Mouse (Mus musculus) left cerebral cortex, postnatal 36 days (tissue): ENCODE results near the gene Fam69a. TPM values are rescaled to one million over a fixed set of nuclear protein-coding genes. Genes with fewer than 3 reads are reported as not detected.
"Not testable (repeated sequence)": the region's sequence is repeated elsewhere in the genome, so short reads cannot be mapped to it uniquely, and the experiment has no call there.

Source experiments
- DNase-seq, 2 experiments: peaks; one replicate each; pipeline ENCODE4 v3.0.0; 2021 to 2022; ENCODE audit warnings: low spot score in 2 of 2, mixed read lengths in 1 of 2
- intact Hi-C: fragments of 180-260 bp; cut with DNase I; formaldehyde crosslinking; loops from one replicate; pipeline ENCODE4 v1.15.1; 2025
- total RNA-seq, 2 experiments: library from RNA; stranded (reverse); gene quantifications; 2 replicates each; pipeline ENCODE4 v1.2.3; 2021

The Fam69a gene
- 10 to 100 TPM; 26.2 to 33.0 TPM for total RNA-seq

GRCm38 (mm10) chr5:107986967-107987834 is at the start of gene Fam69a:
Gene Fam69a, minus strand, starts transcription at chr5:107987085.
- intact Hi-C loops = loop anchor here (2.0 to 5.0 kb wide), 3 partner anchors 65 to 285 kb away; no protein-coding TSS in a partner anchor
- peak; percentile 75 to 84 for DNase-seq

DNA sequence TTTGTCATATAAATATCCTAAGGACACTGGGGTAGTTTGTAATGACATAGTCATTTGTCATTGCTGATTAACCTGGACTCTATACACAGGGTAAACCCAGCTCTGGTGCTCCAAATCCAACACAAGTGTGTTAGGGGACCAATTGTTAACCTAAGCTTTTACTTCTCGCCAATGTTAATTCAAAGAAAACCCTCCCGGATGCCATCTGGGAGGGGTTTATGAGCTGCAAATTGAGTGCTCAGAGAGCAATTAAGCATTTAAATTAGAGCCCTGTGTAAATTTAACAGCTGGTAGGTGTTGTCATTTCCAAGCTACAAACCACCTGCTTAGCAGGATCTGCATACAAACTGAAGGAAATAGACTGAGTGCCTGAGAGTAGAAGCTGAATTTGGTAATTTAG is 48.6 kb upstream of the Fam69a start:
- no peak for DNase-seq
- intact Hi-C loops = loop anchor here (10.0 kb wide), 1 partner anchor 129 kb away; no protein-coding TSS in a partner anchor

GRCm38 (mm10) chr5:108034194-108034593 is 47.3 kb upstream of the Fam69a start:
- intact Hi-C loops = loop anchor here (10.0 kb wide), 1 partner anchor 131 kb away; no protein-coding TSS in a partner anchor

GRCm38 (mm10) chr5:108031267-108031666 is 44.4 kb upstream of the Fam69a start:
- DNase-seq = no peak
- intact Hi-C loops = loop anchor here (10.0 kb wide), 1 partner anchor 134 kb away; no protein-coding TSS in a partner anchor

More at GRCm38 (mm10) chr5:108034194-108034593, 47.3 kb upstream of the Fam69a start:
- DNase-seq = no peak

GRCm38 (mm10) chr5:108029968-108030367 is 43.1 kb upstream of the Fam69a start:
- intact Hi-C loops = loop anchor here (10.0 kb wide), 1 partner anchor 135 kb away; no protein-coding TSS in a partner anchor
- no peak for DNase-seq

DNA sequence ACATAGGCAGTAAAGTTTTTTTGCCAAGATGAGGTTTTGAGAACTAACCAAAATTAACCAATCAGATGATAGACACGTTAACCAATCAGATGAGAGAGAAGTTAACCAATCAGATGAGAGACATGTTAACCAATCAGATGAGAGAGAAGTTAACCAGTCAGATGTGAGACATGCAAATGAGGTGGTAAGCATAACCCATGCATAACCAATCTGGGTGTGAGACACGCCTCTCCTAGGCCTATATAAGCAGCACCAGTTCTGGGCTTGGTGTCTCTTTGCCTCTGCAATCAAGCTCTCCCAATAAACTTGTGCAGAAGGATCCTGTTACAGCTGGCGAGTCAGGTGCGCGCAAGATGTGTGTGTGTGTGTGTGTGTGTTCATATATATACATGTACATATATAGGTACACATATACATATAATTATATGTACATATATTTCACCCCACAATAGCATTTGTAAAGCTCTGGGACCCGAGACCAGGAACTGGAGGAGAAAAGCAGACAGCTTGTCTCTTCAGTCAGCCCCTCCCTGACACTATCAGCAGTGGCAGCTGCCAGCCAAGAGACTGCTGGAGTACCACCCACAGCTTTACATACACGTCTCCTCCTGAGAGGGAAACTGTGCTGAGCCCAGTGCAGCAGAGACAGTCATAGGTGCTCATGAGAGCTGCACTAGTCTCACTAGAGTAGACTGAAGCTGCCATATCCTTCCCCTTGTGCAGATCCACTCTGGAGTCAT is 42.1 kb upstream of the Fam69a start:
- DNase-seq, intact Hi-C loops: not testable (repeated sequence)

DNA sequence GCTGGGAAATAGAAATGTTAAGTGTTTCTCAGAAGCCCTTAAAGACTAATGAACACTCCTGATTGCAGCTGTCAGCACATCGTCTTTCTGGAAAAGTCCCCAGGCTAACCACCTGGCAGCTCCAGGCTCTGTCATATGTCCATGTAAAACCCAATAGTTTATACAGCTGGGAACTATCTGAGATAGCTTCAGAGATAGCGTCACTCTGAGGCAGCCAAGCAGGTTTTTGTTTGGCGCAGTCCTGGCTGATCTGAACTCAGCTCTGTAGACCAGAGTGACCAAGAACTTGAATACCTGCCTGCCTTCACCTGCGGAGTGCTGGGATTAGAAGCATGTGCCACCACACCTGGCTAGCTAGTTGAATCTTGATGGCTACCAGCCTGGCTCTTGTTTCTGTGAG is 41.3 kb upstream of the Fam69a start:
- DNase-seq = no peak
- intact Hi-C loops = no loop called here

- DNase-seq = no peak
- intact Hi-C loops = no loop called here
These were observed 34.5 kb upstream of the Fam69a start for GRCm38 (mm10) chr5:108021346-108021745.

DNA sequence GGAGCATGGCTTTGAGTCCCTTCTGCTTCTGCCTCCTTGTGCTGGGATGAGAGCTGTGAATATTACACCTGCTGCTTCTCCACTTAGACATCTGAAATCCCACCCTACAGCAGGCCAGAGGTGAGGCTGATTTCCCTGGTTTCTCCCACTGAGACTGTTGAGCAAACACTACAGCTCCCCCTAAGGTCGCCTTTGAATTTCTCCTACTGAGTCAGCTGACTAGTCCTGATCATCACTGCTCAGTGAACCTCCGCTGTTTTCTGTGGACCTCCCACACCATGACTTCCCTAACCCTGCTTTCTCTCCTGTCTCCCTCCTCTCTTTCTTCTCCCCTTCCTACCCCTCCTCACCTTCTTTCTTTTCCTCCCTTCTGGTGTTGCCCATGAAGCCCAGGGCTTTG is 32.5 kb upstream of the Fam69a start:
- DNase-seq = no peak
- intact Hi-C loops = no loop called here

DNA sequence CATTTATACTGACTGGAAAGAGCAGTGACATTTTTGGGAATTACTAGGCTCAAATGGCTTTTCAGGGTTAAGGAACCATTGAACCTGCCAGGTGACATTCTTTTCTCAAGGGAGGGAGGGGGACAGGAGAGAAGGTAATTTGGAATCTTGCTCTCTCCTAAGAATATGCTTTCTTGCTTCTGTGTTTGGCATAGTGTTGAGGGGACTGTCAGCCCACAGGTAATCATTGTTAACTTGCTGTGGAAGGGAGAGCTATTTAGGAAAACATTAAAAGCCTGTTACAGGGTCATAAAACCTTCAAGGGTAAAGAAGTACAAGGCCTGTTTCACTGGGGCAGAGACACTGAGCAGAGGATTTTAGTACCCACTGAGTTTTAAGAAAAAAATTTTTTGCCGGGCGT is 30.3 kb upstream of the Fam69a start:
- DNase-seq = no peak
- intact Hi-C loops = no loop called here

- intact Hi-C loops = no loop called here
- DNase-seq = no peak
These were observed 28.5 kb upstream of the Fam69a start for GRCm38 (mm10) chr5:108015422-108015821.

DNA sequence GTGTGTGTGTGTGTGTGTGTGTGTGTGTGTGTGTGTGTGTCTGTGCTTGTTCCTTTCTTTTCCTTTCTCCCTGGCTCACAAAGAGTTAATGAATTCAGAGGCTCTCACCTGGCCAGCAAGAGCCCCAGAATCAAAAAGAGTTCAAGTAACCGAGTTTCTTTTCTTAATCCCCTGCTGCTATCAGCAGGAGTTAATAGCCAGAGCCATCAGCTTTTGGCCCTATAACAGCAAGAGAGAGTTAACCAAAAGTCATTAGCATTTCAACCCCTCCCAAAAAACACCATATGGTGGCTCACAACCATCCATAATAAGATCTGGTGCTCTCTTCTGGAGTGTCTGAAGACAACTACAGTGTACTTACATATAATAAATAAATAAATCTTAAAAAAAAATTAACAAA is 27.3 kb upstream of the Fam69a start:
- intact Hi-C loops = no loop called here
- no peak for DNase-seq

- intact Hi-C loops = no loop called here
These were observed 22.8 kb upstream of the Fam69a start for GRCm38 (mm10) chr5:108009721-108010120.

DNA sequence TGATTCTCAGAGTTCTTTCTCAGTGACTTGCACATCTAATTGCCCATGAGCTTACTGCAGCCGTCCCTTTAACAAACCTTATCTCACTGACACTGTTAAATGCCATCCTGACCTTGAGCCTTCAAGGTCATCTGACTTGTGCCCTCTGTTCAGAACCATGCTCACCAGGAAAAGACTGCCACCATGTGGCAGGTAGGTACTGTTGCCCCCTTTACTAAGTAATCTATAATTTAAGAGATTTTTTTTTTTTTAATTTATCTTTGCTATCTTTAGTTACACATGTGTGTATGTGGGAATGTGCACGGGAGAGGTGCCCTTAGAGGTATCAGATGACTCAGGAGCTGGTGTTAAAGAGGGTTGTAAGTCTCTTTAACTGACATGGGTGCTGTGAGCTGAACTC is 18.2 kb upstream of the Fam69a start:
- DNase-seq = no peak
- intact Hi-C loops = no loop called here

More at GRCm38 (mm10) chr5:108009721-108010120, 22.8 kb upstream of the Fam69a start:
- DNase-seq = no peak

DNA sequence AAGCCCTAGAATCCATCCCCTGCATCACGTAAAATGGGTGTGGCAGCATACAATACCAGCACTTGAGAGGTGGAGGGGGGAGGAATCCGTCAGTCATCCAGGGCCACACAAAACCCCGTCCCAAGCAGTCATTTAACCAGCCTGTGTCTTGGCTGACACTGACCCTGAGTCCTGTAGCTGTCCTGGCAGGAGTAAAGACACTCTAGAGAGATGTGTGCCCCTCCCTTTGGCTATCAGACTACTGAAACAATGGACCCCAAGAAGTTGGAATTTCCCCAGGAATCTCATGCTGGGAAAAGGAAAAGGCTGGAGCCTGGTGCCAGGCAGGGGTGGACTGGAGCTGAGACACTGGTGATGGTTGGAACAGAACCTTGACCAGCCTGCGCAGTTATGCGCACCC is 15.8 kb upstream of the Fam69a start:
- no peak for DNase-seq
- intact Hi-C loops = loop anchor here (5.0 kb wide), 1 partner anchor 80 kb away; no protein-coding TSS in a partner anchor

GRCm38 (mm10) chr5:108000776-108001548 is 14.1 kb upstream of the Fam69a start:
- intact Hi-C loops = loop anchor here (5.0 kb wide), 1 partner anchor 79 kb away; no protein-coding TSS in a partner anchor
- peak; percentile 20 to 39 for DNase-seq

DNA sequence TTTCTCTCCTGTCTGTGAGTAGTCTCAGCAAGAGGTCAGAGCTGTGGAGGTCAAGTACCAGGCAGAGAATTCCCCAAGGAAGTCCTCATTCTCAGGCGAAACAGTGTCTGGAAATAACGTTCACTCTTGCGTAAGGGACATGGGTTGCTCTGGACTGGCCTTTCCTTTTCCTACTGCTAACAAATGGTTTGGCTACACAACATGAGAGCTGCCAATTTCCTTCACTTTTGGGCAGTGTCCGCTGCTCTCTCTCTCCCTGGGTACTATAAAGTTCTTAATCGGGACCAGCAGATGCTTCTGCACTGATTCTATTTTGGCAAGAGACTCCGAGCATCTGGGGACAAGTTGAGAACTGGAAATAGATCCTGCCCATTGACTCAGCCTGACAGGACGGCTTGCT is 10.8 kb upstream of the Fam69a start:
- no peak for DNase-seq
- intact Hi-C loops = no loop called here

- DNase-seq = no peak
- intact Hi-C loops = no loop called here
These were observed 9.1 kb upstream of the Fam69a start for GRCm38 (mm10) chr5:107995936-107996335.

- intact Hi-C loops = loop anchor here (2.0 to 5.0 kb wide), 3 partner anchors 66 to 284 kb away; no protein-coding TSS in a partner anchor
- no peak for DNase-seq
These were observed 958 bp upstream of the Fam69a start for GRCm38 (mm10) chr5:107987835-107988251.
